ENCODE assay signal across 17 mouse cellular contexts in the genomic region with DNA sequence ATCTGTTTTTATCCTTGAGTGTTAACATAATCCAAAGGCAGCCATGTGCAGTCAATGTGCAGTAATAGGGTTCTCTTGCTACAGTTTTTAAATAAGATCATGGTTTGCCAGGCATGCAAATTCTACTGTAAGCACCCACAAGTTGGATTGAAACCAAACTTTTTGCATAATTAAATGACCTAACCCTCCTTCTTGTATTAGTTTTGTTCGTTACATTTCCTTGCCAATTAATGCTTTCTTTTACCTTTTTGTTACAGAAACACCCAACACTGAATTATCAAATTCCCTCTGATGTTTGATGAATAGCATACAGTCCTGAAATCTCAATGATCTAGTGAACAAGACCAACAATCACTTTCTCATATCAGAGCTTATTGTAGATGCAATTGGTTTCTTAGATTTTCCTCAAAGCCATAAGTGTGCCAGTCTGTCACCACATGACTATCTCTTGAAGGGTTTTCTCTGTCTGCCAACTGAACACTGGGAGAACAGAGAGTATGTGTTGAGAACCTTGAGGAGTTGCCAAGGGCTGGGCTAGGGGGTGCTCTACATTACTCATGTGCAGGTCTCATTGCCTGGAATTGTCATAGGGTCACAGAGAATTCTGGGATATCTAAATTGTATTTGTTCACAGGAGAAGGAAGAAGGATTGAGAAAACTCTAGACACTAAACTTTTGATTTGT.
"Had no signal": no experiment of that assay in that cellular context is flagged by ENCODE, and none has a peak within 500 bp of the region (broad histone marks: within the 10 kb centered on the region; RNA-seq: fewer than 3 reads in every experiment).

No protein-coding gene starts in this region.

- H3K9ac ChIP-seq: lung, embryonic 15.5 days; midbrain, embryonic 13.5 days; midbrain, embryonic 15.5 days; neural tube, embryonic 12.5 days; stomach, embryonic 15.5 days had no signal

- H3K9me3 ChIP-seq: lung, embryonic 15.5 days; megakaryocyte, embryonic 14.5 days; midbrain, embryonic 13.5 days; midbrain, embryonic 15.5 days; neural tube, embryonic 12.5 days; stomach, embryonic 15.5 days had no signal

- H3K36me3 ChIP-seq: lung, embryonic 15.5 days; midbrain, embryonic 13.5 days; midbrain, embryonic 15.5 days; neural tube, embryonic 12.5 days; stomach, embryonic 15.5 days had no signal

- H3K27me3 ChIP-seq: lung, embryonic 15.5 days; megakaryocyte, embryonic 14.5 days; midbrain, embryonic 13.5 days; midbrain, embryonic 15.5 days; neural tube, embryonic 12.5 days; stomach, embryonic 15.5 days had no signal

- DNase-seq: lung, adult 2 months; lung, postnatal 14 days; lung, postnatal 36 days; right cerebral cortex, postnatal 14 days; thymus, adult 2 months; thymus, postnatal 25 days; thymus, postnatal 4 days had no signal

- H3K4me1 ChIP-seq: lung, embryonic 15.5 days; megakaryocyte, embryonic 14.5 days; midbrain, embryonic 13.5 days; midbrain, embryonic 15.5 days; neural tube, embryonic 12.5 days; stomach, embryonic 15.5 days had no signal

- H3K4me2 ChIP-seq: lung, embryonic 15.5 days; midbrain, embryonic 11.5 days; midbrain, embryonic 13.5 days; midbrain, embryonic 15.5 days; neural tube, embryonic 12.5 days; stomach, embryonic 15.5 days had no signal

- ATAC-seq: lung, postnatal 0 days; midbrain, embryonic 13.5 days; midbrain, embryonic 15.5 days had no signal

- H3K4me3 ChIP-seq: lung, embryonic 15.5 days; megakaryocyte, embryonic 14.5 days; midbrain, embryonic 13.5 days; midbrain, embryonic 15.5 days; neural tube, embryonic 12.5 days; stomach, embryonic 15.5 days had no signal

- H3K27ac ChIP-seq: lung, embryonic 15.5 days; macrophage; midbrain, embryonic 13.5 days; midbrain, embryonic 15.5 days; neural tube, embryonic 12.5 days; stomach, embryonic 15.5 days; stomach, postnatal 0 days had no signal
